Mouse (Mus musculus) layer of hippocampus, adult 2 months (tissue): ENCODE results near the gene Shroom3. TPM values are rescaled to one million over a fixed set of nuclear protein-coding genes. Genes with fewer than 3 reads are reported as not detected.

Source experiments
- DNase-seq, 2 experiments: peaks; one replicate each; pipeline ENCODE4 v3.0.0; 2022; ENCODE audit warnings: low spot score in 2 of 2
- H3K27ac ChIP-seq: fragments of 200-600 bp; 2 replicates; pipeline ENCODE4 v1.8.1; 2022
- H3K4me3 ChIP-seq: fragments of 200-600 bp; 2 replicates; pipeline ENCODE4 v1.8.1; 2022; ENCODE audit warnings: mild to moderate bottlenecking
- CTCF ChIP-seq: fragments of 200-600 bp; conservative IDR thresholded peaks from 2 replicates; pipeline ENCODE4 v1.8.1; 2022; ENCODE audit warnings: antibody characterized with exemption, mild to moderate bottlenecking, moderate library complexity
- total RNA-seq, 2 experiments: library from RNA; stranded (reverse); gene quantifications; 2 replicates each; pipeline ENCODE4 v1.2.3; 2021

Shroom3 gene
- total RNA-seq, 2 experiments from 2014 or later: 2.0 to 2.3 TPM

DNA sequence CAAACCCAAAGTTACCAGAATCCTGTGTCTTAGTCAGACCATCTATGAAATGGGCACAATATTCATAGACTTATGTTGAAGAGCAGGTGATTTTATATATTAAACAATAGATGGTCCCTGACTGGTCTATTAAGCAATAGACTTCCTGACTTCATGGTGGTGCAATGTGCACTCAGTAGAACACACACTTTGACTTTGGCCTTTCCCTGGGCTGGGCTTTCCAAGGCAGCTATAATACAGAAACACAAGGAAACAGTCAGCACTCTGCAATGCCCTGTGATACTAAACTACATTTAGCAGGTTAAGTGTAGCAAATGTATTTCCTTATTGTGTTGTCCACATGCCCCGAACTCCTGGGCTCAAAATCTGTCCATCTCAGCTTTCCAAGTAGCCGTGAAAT lies 302.2 kb downstream of the Shroom3 start:
- no peak overlapping the region for H3K4me3 ChIP-seq
- no peak for TF ChIP-seq CTCF
- no peak for DNase-seq
- no peak overlapping the region for H3K27ac ChIP-seq

DNA sequence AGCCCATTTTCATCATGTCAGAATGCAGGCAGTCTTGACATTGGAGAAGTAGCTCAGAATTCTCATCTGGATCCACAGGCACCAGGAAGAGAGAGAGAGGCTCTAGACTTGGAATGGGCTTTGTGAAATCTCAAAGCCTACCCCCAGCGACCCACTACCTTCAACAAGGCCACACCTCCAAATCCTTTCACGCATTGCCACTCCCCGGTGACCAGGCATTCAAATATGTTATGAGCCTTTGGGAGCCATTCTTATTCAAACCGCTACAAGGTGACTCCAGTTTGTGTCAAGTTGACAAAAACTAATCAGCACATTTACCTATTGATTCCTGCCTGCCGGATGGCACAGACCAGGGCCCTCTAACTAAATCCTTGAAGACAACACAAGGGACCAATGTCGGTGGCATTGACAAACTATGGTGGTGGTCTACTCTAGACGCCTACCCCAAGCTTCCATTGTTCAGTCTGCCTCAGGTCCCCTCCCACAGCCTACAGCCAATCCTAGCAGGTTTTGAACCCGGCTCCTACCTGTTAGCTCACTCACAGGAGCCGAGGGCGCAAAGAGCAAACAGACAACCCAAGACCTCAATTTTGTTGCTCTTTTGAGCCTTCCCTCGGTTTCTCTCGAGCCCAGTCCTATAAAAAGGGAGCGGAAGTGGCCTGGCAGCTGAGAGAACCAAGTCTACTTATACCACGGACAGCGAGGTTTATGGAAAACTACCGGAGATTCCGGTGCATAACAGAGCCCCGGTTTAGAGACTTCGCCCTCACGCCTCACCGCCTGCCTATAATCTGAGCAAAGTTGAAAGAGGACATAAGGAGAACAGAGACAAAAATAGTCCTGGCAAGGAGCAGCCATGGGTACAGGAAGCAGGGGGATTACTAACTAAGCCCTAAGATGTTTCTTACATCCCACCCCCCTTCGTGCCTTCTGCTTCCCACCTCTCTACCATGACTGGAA lies 303.7 kb downstream of the Shroom3 start:
- no peak overlapping the region for H3K4me3 ChIP-seq
- no peak for TF ChIP-seq CTCF
- no peak for DNase-seq
- no peak overlapping the region for H3K27ac ChIP-seq

GRCm38 (mm10) chr5:92987891-92988768 lies 304.9 kb downstream of the Shroom3 start:
- no peak for TF ChIP-seq CTCF
- Histone ChIP-seq H3K27ac (no peak overlapping the region), H3K4me3 (no peak overlapping the region)
- no peak for DNase-seq

GRCm38 (mm10) chr5:92988769-92989356 lies 305.6 kb downstream of the Shroom3 start:
- Histone ChIP-seq H3K4me3 (no peak overlapping the region), H3K27ac (no peak overlapping the region)
- TF ChIP-seq CTCF: no peak
- DNase-seq: no peak

DNA sequence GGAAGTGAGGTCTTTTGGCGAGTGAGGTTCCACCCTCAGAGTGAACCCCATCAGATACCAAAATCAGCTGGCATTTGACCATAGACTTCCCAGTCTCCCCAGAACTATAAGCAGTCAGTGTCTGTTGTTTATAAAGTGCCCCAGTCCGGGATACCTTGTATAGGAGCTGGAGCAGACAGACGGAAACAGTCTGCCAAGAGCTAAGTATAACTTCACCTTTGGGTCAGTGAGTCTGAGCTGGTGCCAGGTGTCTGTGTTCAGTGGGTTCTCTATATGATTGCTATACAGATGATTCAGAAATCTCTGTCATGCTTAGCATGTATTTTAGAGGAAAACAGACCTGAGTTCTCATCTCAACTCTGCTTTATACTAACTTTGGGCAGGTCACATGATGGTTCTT lies 308.9 kb downstream of the Shroom3 start:
- TF ChIP-seq CTCF: no peak
- H3K27ac ChIP-seq: no peak overlapping the region
- no peak for DNase-seq

DNA sequence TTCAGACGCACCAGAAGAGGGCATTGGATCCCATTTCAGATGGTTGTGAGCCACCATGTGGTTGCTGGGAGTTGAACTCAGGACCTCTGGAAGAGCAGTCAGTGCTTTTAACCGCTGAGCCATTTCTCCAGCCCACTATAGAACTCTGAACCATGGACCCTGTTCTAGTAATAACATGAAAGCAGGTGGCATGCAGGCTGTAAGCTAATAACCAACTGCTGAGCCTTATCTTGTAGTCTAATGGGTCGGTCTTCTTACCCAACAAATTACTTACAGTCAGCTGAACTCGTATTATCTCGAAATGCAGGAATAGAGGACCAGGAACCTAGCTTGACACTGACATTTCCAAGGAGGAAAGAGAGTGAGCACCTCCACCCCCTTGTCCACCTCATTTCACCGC lies 311.1 kb downstream of the Shroom3 start:
- no peak for TF ChIP-seq CTCF
- DNase-seq: no peak

More for the DNA sequence above, 308.9 kb downstream of the Shroom3 start:
- no peak overlapping the region for H3K4me3 ChIP-seq

GRCm38 (mm10) chr5:92994861-92995260 lies 311.6 kb downstream of the Shroom3 start:
- no peak overlapping the region for H3K4me3 ChIP-seq
- DNase-seq: no peak
- TF ChIP-seq CTCF: no peak
- no peak overlapping the region for H3K27ac ChIP-seq

More for the DNA sequence above, 311.1 kb downstream of the Shroom3 start:
- Histone ChIP-seq H3K4me3 (no peak overlapping the region), H3K27ac (no peak overlapping the region)

DNA sequence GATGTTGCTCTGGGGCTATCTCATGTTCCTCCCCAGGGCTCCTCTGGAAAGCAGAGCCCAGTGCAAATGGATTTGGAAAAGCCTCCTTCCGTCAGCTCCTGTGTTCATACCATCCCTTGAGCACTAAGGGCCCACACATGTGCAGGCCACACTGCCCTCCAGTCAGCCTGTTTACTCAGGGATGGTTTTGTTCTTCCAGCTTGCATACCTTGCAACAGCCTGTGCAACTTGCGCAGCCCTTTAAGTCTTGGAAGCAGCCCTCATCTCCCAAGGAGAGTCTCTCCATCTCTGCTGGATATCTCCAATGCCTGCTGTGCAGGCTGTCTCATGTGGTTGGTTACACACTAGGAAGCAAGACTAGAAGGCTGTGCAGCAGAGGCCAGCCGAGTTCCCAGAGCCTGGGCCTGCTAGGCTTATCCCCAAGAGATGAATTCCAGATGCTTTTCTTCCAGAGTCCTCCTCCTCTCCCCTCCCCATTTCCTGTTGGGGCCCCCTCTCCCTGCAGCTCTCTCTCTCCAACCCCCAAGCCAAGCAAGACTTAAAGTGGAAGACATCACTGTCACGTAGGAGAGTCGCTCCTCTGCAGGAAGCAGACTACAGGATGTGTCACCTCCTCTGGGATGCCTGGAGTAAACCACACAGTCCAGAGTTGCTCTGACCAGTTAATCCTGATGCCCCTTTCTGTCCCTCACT lies 314.3 kb downstream of the Shroom3 start:
- no peak for DNase-seq
- Histone ChIP-seq H3K4me3 (no peak overlapping the region), H3K27ac (peak overlapping the region; percentile 14; the same call in 1 of the 2 replicates)
- TF ChIP-seq CTCF: no peak

- TF ChIP-seq CTCF: no peak
- Histone ChIP-seq H3K27ac (no peak overlapping the region), H3K4me3 (no peak overlapping the region)
- no peak for DNase-seq
Measured at GRCm38 (mm10) chr5:92998494-92999016, 315.3 kb downstream of the Shroom3 start.

DNA sequence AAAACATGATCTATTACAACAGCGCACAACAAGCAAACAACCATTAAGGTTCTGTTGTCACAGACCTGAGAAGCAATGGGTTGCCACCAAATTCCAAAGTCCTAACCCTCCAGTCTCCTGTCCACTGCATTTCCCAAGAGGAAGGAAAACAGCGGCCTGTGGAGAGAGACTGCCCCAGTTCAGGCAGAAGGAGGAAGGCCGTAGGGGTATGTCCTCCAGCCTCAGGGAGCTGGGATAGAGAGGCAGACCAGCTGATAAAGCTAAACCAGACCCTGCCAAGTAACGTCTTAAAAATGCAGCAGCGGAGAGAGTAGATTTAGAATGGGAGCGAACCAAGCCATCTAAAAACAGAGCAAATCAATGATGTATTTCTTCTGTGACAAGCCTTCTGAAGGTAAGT lies 316.8 kb downstream of the Shroom3 start:
- peak overlapping the region; percentile 49; the same call in 1 of the 2 replicates for H3K27ac ChIP-seq
- DNase-seq: no peak
- TF ChIP-seq CTCF: no peak
- H3K4me3 ChIP-seq: no peak overlapping the region

- peak in 1 of 2 experiments; percentile 62 for DNase-seq
- no peak for TF ChIP-seq CTCF
- no peak overlapping the region for H3K4me3 ChIP-seq
- peak overlapping the region; percentile 49 for H3K27ac ChIP-seq
Measured at GRCm38 (mm10) chr5:93000774-93001757, 317.8 kb downstream of the Shroom3 start.
